Mouse (Mus musculus) heart, adult 10 weeks (tissue): ENCODE measurements around the gene Nubpl. TPM values are rescaled to one million over a fixed set of nuclear protein-coding genes. Genes with fewer than 3 reads are reported as not detected.

Experiments used
- polyA plus RNA-seq: library from polyadenylated mRNA; stranded (reverse); fragments of 350-450 nt; fragmentation: Illumina TruSeq; extraction: RNeasy Lipid Tissue Mini Kit (QIAGEN cat#74804); gene quantifications from one replicate; pipeline ENCODE4 v1.2.3, GENCODE M21; 2014; ENCODE audit warnings: low read depth, low replicate concordance

Nubpl gene
- 10.2 TPM for polyA plus RNA-seq

GRCm38 (mm10) chr12:52097650-52098070, at the start of gene Nubpl:
TSS of gene Nubpl (plus strand) at chr12:52097737.

Other genes starting within 250 kb of the Nubpl start
- gene Heatr5a, start 126.4 kb upstream of the Nubpl start, polyA plus RNA-seq: 18.3 TPM
- 5.7 TPM for gene Dtd2, start 91.2 kb upstream of the Nubpl start, polyA plus RNA-seq
- gene Gpr33, start 69.7 kb upstream of the Nubpl start, polyA plus RNA-seq: not detected